Mouse (Mus musculus): Measurements from ENCODE around the gene Efcab10.

Gene Efcab10

DNA sequence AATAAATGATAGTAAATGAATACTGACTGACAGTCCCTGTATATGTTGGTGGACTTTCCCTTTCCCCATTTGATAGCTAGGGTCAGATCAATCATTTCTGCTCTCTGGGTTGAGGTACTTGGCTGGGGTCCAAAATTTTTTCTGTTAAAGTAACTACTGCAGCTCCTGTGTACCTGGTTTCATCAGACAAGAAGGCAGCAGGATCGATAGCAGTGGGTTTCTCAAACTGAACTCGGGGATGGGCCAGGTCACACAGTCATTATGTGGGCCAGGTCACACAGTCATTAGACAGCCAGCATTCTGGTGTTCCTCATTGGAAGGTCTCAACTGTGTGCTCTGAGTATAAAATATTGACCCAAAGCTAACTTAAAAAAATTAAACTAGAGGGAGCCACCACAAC lies 33.1 kb downstream of the Efcab10 start:
- no peak for DNase-seq (ENCODE audit: low spot score in 2 of 2)

- peak; percentile 97 to 99 for DNase-seq (ENCODE audit: low spot score in 2 of 2)
Measured at GRCm38 (mm10) chr12:33429387-33430160, 34.9 kb downstream of the Efcab10 start, which contains the start of gene Twistnb. Gene Twistnb, plus strand, starts transcription at chr12:33429635.

GRCm38 (mm10) chr12:33433812-33434211 lies 39.2 kb downstream of the Efcab10 start:
- DNase-seq (ENCODE audit: low spot score in 2 of 2) = peak in 1 of 2 experiments; percentile 41

GRCm38 (mm10) chr12:33434758-33435157 lies 40.1 kb downstream of the Efcab10 start:
- peak in 1 of 2 experiments; percentile 29 for DNase-seq (ENCODE audit: low spot score in 2 of 2)
